Mouse (Mus musculus) embryonic fibroblast, embryonic 13.5 days (primary cell): ENCODE data around the gene Unc13a. TPM values are rescaled to one million over a fixed set of nuclear protein-coding genes. Genes with fewer than 3 reads are reported as not detected.
A peak's percentile ranks its signal among the peaks of the same experiment; 100 is the strongest.

ENCODE experiments used
- H3K27ac ChIP-seq: 2 replicates; pipeline ENCODE4 v1.5.1; 2012; ENCODE audit warnings: low read length, control low read depth, inconsistent platforms; ENCODE audit not compliant: insufficient read depth
- H3K4me1 ChIP-seq: 2 replicates; pipeline ENCODE4 v1.6.1; 2011; ENCODE audit warnings: low read length; ENCODE audit not compliant: control insufficient read depth, insufficient read depth
- H3K4me3 ChIP-seq: 2 replicates; pipeline ENCODE4 v1.5.1; 2011; ENCODE audit warnings: mild to moderate bottlenecking, control low read depth, low read length; ENCODE audit not compliant: insufficient read depth
- CTCF ChIP-seq: IDR thresholded peaks from 2 replicates; pipeline ENCODE4 v1.5.1; 2011; ENCODE audit warnings: mild to moderate bottlenecking, control low read depth, low read length, moderate library complexity, borderline replicate concordance; ENCODE audit not compliant: insufficient read depth
- POLR2A ChIP-seq: IDR thresholded peaks from 2 replicates; pipeline ENCODE4 v1.6.1; 2011; ENCODE audit warnings: low read depth, mild to moderate bottlenecking, control low read depth, low read length, moderate library complexity
- polyA plus RNA-seq: library from polyadenylated mRNA; stranded (reverse); fragments of >200 nt; gene quantifications from 2 replicates; pipeline ENCODE4 v1.2.4, GENCODE M21; 2011; ENCODE audit warnings: low read depth; ENCODE audit not compliant: missing spikeins, insufficient read length

The Unc13a gene
- polyA plus RNA-seq, 1 experiment, result 1.9 TPM

DNA sequence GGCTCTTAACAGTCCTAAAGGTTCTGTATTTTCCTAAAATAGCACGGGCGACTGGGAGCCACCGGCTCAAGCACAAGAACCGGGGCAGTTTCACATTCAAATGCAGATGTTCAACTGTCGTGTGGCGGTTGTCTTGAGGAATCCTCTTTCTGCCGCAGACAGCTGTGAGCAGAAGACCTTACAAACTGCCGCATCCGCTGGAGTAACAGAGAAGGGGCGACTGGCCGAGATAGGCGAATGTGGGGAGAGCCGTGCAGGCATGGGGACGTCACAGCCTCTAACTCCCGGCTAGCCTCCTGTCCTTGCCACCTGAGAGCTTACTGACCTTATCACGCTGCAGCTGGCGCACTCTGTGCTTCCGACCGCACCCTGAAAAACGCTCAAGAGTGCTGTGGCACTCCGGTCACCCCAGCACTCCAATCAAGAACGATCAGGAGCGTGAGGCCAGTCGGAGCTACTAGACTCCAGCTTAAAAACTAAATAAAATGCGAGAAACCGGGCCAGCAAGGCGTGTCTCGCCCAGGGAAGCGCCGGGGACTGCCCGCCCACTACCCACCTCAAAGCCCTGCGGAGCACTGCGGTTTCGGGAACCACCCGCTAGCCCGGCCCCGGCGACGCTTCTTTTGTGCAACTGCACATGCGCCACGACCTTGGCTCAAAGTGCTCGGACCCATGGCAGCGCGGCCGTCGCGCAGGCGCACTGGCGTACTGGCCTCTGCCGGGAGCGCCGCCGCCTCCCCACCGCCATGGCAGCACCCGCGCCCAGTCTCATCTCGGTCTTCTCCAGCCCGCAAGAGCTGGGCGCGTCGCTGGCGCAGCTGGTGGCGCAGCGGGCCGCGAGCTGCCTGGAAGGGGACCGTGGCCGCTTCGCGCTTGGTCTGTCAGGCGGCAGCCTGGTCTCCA is 79.8 kb downstream of the Unc13a start, which contains the start of gene Pgls:
Gene Pgls (plus strand): TSS at position 706 of the 903 bp plus-strand sequence.
- Histone ChIP-seq H3K4me1 (peaks cover 9% of the 10 kb centered on the region), H3K27ac (peak within 1 kb of the TSS; percentile 91), H3K4me3 (peak within 1 kb of the TSS; percentile 90)
- TF ChIP-seq CTCF (no peak), POLR2A (peak; percentile 91)

DNA sequence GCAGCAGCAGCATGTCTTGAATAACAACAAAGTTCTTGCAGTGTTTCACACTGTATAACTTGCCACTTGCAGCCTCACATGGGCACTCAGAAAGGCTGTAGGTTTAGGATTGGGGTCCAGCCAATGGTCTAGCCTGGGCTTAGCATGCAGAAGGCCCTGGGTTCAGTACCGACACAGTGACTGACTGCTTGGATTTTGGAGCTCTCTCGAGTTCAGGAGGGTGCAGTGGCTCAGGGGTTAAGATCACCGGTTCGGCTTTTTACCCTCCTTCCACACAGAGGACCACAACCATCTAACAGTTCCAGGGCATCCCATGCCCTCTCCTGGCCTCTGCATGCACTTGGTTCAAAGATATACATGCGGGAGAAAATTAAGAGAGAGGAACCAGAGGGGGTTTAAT is 80.5 kb downstream of the Unc13a start:
- peak overlapping the region; percentile 65 for H3K27ac ChIP-seq
- TF ChIP-seq CTCF (no peak), POLR2A (no peak)
- H3K4me3 ChIP-seq, result peak overlapping the region; percentile 90
- peaks cover 9% of the 10 kb centered on the region for H3K4me1 ChIP-seq

GRCm38 (mm10) chr8:71588762-71589161 is 82.8 kb downstream of the Unc13a start:
- no peak overlapping the region for H3K27ac ChIP-seq
- H3K4me1 ChIP-seq, result peaks cover 9% of the 10 kb centered on the region
- TF ChIP-seq CTCF, result no peak
- no peak for TF ChIP-seq POLR2A
- no peak overlapping the region for H3K4me3 ChIP-seq

GRCm38 (mm10) chr8:71586891-71587290 is 84.7 kb downstream of the Unc13a start:
- Histone ChIP-seq H3K27ac (no peak overlapping the region), H3K4me1 (peaks cover 4% of the 10 kb centered on the region; the same call in 1 of the 2 replicates), H3K4me3 (no peak overlapping the region)
- TF ChIP-seq CTCF (peak; percentile 47; the same call in 1 of the 2 replicates), POLR2A (no peak)

DNA sequence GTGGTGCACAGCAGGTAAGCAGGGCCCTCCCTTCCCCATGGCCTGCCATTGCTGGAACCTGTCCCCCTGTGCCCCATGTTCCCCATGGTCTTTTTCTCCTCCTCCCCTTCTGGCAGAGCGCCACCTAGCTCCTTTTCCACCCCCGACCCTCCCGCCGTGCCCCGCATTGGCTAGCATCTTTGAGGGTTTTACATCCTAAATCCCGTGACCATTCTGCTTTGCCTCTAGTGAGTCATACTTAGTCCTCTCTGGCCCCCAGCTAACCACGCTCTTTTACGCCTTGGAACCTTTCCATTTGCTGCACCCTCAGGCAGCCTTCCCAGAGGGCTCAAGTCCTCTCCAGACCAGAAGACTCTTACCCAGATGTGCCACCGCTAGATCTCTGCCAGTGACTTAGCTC is 91.4 kb downstream of the Unc13a start:
- no peak overlapping the region for H3K4me3 ChIP-seq
- H3K27ac ChIP-seq, result no peak overlapping the region
- TF ChIP-seq POLR2A, result no peak
- TF ChIP-seq CTCF, result no peak

GRCm38 (mm10) chr8:71579476-71579875 is 92.1 kb downstream of the Unc13a start:
- Histone ChIP-seq H3K4me3 (no peak overlapping the region), H3K4me1 (peaks cover 13% of the 10 kb centered on the region), H3K27ac (peak overlapping the region; percentile 30; the same call in 1 of the 2 replicates)
- TF ChIP-seq CTCF (no peak), POLR2A (no peak)

More for the DNA sequence above, 91.4 kb downstream of the Unc13a start:
- H3K4me1 ChIP-seq, result peaks cover 11% of the 10 kb centered on the region

GRCm38 (mm10) chr8:71579009-71579408 is 92.5 kb downstream of the Unc13a start:
- Histone ChIP-seq H3K4me3 (no peak overlapping the region), H3K4me1 (peaks cover 14% of the 10 kb centered on the region), H3K27ac (peak overlapping the region; percentile 30; the same call in 1 of the 2 replicates)
- TF ChIP-seq CTCF, result no peak
- no peak for TF ChIP-seq POLR2A

GRCm38 (mm10) chr8:71577856-71578387 is 93.6 kb downstream of the Unc13a start:
- H3K4me3 ChIP-seq, result no peak overlapping the region
- TF ChIP-seq POLR2A, result no peak
- no peak for TF ChIP-seq CTCF
- peaks cover 14% of the 10 kb centered on the region for H3K4me1 ChIP-seq
- no peak overlapping the region for H3K27ac ChIP-seq

GRCm38 (mm10) chr8:71575020-71575419 is 96.5 kb downstream of the Unc13a start:
- TF ChIP-seq CTCF, result no peak
- no peak for TF ChIP-seq POLR2A
- no peak overlapping the region for H3K27ac ChIP-seq
- H3K4me1 ChIP-seq, result peaks cover 12% of the 10 kb centered on the region; the same call in 1 of the 2 replicates
- H3K4me3 ChIP-seq, result no peak overlapping the region

GRCm38 (mm10) chr8:71574426-71574825 is 97.1 kb downstream of the Unc13a start:
- TF ChIP-seq CTCF, result no peak
- H3K27ac ChIP-seq, result no peak overlapping the region
- H3K4me3 ChIP-seq, result no peak overlapping the region
- peaks cover 9% of the 10 kb centered on the region; the same call in 1 of the 2 replicates for H3K4me1 ChIP-seq

Other genes with a start within 250 kb of the Unc13a start
- 19.4 and 20.9 TPM in 2 replicates for gene Abhd8, start 208.1 kb downstream of the Unc13a start, polyA plus RNA-seq
- gene Mrpl34, start 206.8 kb downstream of the Unc13a start, polyA plus RNA-seq, result 36.9 and 50.5 TPM in 2 replicates
- 63.1 and 70.4 TPM in 2 replicates for gene Dda1, start 202.6 kb downstream of the Unc13a start, polyA plus RNA-seq
- 15.4 and 15.6 TPM in 2 replicates for gene Ano8, start 185.8 kb downstream of the Unc13a start, polyA plus RNA-seq
- gene Gtpbp3, start 183.7 kb downstream of the Unc13a start, polyA plus RNA-seq, result 10.5 and 12.5 TPM in 2 replicates
- 0.33 and 0.44 TPM in 2 replicates for gene Plvap, start 160.0 kb downstream of the Unc13a start, polyA plus RNA-seq
- not detected in 2 replicates for gene Ccdc194, start 146.0 kb downstream of the Unc13a start, polyA plus RNA-seq
- 102 and 107 TPM in 2 replicates for gene Bst2, start 134.3 kb downstream of the Unc13a start, polyA plus RNA-seq
- 38.3 and 39.4 TPM in 2 replicates for gene Mvb12a, start 128.8 kb downstream of the Unc13a start, polyA plus RNA-seq
- 0.32 TPM in 1 of 2 replicates, not detected in the other for gene Tmem221, start 112.9 kb downstream of the Unc13a start, polyA plus RNA-seq
- gene Nxnl1, start 105.2 kb downstream of the Unc13a start, polyA plus RNA-seq, result not detected in 2 replicates
- gene Slc27a1, start 102.9 kb downstream of the Unc13a start, polyA plus RNA-seq, result 13.7 and 17.7 TPM in 2 replicates
- 86.0 and 99.4 TPM in 2 replicates for gene Pgls, start 79.6 kb downstream of the Unc13a start, polyA plus RNA-seq
- 1.8 and 3.0 TPM in 2 replicates for gene Fam129c, start 74.1 kb downstream of the Unc13a start, polyA plus RNA-seq
- gene Colgalt1, start 60.8 kb downstream of the Unc13a start, polyA plus RNA-seq, result 147 and 163 TPM in 2 replicates
- 5.0 and 6.1 TPM in 2 replicates for gene Jak3, start 4.5 kb upstream of the Unc13a start, polyA plus RNA-seq
- 1.4 TPM in 1 of 2 replicates, not detected in the other for gene Insl3, start 17.5 kb upstream of the Unc13a start, polyA plus RNA-seq
- 0.67 and 1.1 TPM in 2 replicates for gene B3gnt3, start 30.0 kb upstream of the Unc13a start, polyA plus RNA-seq
- not detected in 2 replicates for gene Fcho1, start 54.0 kb upstream of the Unc13a start, polyA plus RNA-seq
- 6.3 and 7.0 TPM in 2 replicates for gene Zfp709, start 210.3 kb upstream of the Unc13a start, polyA plus RNA-seq
- gene Zfp882, start 236.9 kb upstream of the Unc13a start, polyA plus RNA-seq, result 2.8 and 5.0 TPM in 2 replicates
- 25.2 and 26.4 TPM in 2 replicates for gene Zfp617, start 236.9 kb upstream of the Unc13a start, polyA plus RNA-seq